Mouse (Mus musculus) small intestine, adult 2 months (tissue): ENCODE data around the gene A730071L15Rik.

ENCODE experiments used
- CTCF ChIP-seq: fragments of 200-500 bp; IDR thresholded peaks from 2 replicates; pipeline ENCODE4 v1.5.1; 2012; ENCODE audit warnings: low read depth, mild to moderate bottlenecking, control low read depth, inconsistent platforms, low read length, moderate library complexity, mixed read lengths; ENCODE audit not compliant: insufficient replicate concordance, insufficient read length; ENCODE audit errors: extremely low read depth
- POLR2A ChIP-seq: fragments of 200-500 bp; IDR thresholded peaks from 2 replicates; pipeline ENCODE4 v1.6.1; 2012; ENCODE audit warnings: low read depth, mild to moderate bottlenecking, control low read depth, inconsistent platforms, low read length, moderate library complexity

- TF ChIP-seq CTCF = no peak
- TF ChIP-seq POLR2A = no peak
Observed at GRCm38 (mm10) chr11:6164781-6165180, 35.0 kb upstream of the A730071L15Rik start.
